Mouse (Mus musculus) macrophage (primary cell): Measurements from ENCODE around the gene Hist1h2bg. TPM values are rescaled to one million over a fixed set of nuclear protein-coding genes. Genes with fewer than 3 reads are reported as not detected.
"Not testable (repeated sequence)": the region's sequence is repeated elsewhere in the genome, so short reads cannot be mapped to it uniquely, and the experiment has no call there.

Experiments used
- H3K27ac ChIP-seq: fragments of 350-480 bp; formaldehyde crosslinking; 2 replicates; pipeline ENCODE4 v1.9.0; 2021
- H3K36me3 ChIP-seq: fragments of 350-480 bp; formaldehyde crosslinking; 2 replicates; pipeline ENCODE4 v1.9.0; 2021; ENCODE audit errors: inconsistent target
- H3K4me3 ChIP-seq: fragments of 350-480 bp; formaldehyde crosslinking; 2 replicates; pipeline ENCODE4 v1.9.0; 2021; ENCODE audit errors: inconsistent target
- H3K79me2 ChIP-seq: fragments of 350-480 bp; formaldehyde crosslinking; 2 replicates; pipeline ENCODE4 v1.9.0; 2021; ENCODE audit errors: inconsistent target
- WGBS: methylation state at CpG from one replicate; pipeline ENCODE4 v1.1.7; 2026; ENCODE audit warnings: inconsistent platforms; ENCODE audit not compliant: missing documents; 5-methylcytosine and 5-hydroxymethylcytosine counted together
- polyA plus RNA-seq: library from polyadenylated mRNA; stranded (reverse); fragments of 250-400 nt; gene quantifications from 3 replicates; pipeline ENCODE4 v1.2.4, GENCODE M21; 2018; ENCODE audit warnings: inconsistent platforms

The Hist1h2bg gene
- polyA plus RNA-seq, 1 experiment from 2014 or later, result 0.65 TPM

GRCm38 (mm10) chr13:23564482-23564881 is 6.7 kb upstream of the Hist1h2bg start:
- no peak overlapping the region for H3K4me3 ChIP-seq
- 95% methylated on average over 2 of the region's 2 CpGs for WGBS
- no peaks in the 10 kb centered on the region for H3K36me3 ChIP-seq
- no peaks in the 10 kb centered on the region for H3K79me2 ChIP-seq
- no peak overlapping the region for H3K27ac ChIP-seq

- Histone ChIP-seq H3K27ac (peak overlapping the region; percentile 46), H3K79me2 (peaks cover 18% of the 10 kb centered on the region; the same call in 1 of the 2 replicates), H3K4me3 (peak overlapping the region; percentile 1; the same call in 1 of the 2 replicates)
- H3K36me3 ChIP-seq, result not testable (repeated sequence)
- 15% methylated on average over 5 of the region's 41 CpGs for WGBS
Observed at GRCm38 (mm10) chr13:23570261-23571021, 755 bp upstream of the Hist1h2bg start.

DNA sequence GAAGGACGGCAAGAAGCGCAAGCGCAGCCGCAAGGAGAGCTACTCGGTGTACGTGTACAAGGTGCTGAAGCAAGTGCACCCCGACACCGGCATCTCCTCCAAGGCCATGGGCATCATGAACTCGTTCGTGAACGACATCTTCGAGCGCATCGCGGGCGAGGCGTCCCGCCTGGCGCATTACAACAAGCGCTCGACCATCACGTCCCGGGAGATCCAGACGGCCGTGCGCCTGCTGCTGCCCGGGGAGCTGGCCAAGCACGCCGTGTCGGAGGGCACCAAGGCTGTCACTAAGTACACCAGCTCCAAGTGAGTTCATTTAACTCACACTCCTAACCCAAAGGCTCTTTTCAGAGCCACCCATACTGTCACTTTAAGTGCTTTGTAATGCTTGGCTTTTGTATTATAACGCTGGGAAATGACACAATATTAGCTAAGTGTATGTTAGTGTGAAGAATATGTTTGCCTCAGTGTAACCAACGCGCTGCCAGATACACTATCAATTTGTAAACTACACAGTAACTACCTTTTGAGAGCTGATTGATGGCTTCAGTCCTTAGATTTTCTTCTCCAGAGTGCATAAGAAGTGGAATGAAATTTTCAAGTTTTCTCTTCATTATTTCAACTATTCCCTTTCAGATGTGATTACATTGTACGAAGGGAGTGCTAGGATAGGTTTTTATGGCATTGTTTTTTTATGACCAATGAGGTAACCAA is 465 bp downstream of the Hist1h2bg start:
- WGBS, result 2% methylated on average over 7 of the region's 34 CpGs
- peak overlapping the region; percentile 75 for H3K27ac ChIP-seq
- peak overlapping the region; percentile 41 for H3K4me3 ChIP-seq
- peaks cover 18% of the 10 kb centered on the region; the same call in 1 of the 2 replicates for H3K79me2 ChIP-seq
- H3K36me3 ChIP-seq, result not testable (repeated sequence)

- H3K4me3 ChIP-seq, result peak overlapping the region; percentile 41
- 40% methylated on average over 2 of the region's 2 CpGs for WGBS
Observed at GRCm38 (mm10) chr13:23572218-23573033, 1.2 kb downstream of the Hist1h2bg start.

DNA sequence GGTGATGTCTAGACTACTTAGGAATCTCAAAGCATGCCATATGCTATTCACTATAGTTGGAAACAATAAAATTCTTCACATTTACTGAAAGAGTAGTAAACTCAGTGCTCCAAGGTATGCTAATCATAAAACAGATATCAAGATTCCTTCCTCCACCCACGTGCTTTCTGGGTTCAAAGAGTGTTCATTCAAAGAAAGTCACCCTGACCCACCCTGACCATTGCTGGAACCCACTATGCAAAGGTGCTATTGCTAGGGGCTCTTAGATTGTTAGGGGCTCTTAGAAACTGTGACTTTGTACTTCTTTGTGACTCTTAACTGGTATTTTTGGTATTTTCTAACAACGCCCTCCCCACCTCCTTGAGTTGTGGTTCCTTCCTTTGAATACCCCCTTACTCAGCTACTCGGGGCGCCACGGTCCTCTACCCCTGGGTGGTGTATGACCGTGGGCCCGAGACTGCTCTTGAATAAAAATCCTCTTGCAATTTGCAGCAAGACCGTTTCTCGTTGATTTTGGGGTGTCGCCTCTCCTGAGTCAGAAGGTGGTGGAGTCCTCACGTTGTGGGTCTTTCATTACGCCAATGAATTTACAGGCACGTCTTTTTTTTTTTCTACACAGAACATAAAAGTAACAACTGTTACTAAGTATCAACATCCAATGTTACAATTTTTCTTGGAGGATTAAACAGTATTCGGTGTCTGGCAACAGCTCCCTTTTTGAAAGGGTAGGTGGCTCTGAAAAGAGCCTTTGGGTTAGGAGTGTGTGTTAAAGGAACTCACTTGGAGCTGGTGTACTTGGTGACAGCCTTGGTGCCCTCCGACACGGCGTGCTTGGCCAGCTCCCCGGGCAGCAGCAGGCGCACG is 2.1 kb downstream of the Hist1h2bg start:
- Histone ChIP-seq H3K4me3 (peak overlapping the region; percentile 41), H3K79me2 (peaks cover 18% of the 10 kb centered on the region; the same call in 1 of the 2 replicates), H3K27ac (peak overlapping the region; percentile 75)
- 6% methylated on average over 14 of the region's 20 CpGs for WGBS
- not testable (repeated sequence) for H3K36me3 ChIP-seq

More at GRCm38 (mm10) chr13:23572218-23573033, 1.2 kb downstream of the Hist1h2bg start:
- peak overlapping the region; percentile 75 for H3K27ac ChIP-seq
- H3K79me2 ChIP-seq, result peaks cover 18% of the 10 kb centered on the region; the same call in 1 of the 2 replicates
- H3K36me3 ChIP-seq, result no peaks in the 10 kb centered on the region

DNA sequence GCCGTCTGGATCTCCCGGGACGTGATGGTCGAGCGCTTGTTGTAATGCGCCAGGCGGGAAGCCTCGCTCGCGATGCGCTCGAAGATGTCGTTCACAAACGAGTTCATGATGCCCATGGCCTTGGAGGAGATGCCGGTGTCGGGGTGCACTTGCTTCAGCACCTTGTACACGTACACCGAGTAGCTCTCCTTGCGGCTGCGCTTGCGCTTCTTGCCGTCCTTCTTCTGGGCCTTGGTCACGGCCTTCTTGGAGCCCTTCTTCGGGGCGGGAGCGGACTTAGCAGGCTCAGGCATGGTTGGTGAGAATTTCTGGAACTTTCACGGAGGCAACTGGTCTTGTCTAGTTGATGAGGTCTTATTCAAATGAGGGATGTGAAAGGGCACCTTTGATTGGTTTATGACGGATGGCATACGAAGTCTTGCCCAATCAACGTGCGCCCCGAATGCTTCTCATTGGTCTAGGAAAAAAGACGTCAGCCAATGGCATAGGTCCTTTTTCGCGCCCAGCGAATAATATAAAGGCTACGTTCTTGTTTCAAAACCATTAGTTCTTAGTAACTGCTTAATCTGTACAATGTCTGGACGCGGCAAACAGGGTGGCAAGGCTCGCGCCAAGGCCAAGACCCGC is 2.8 kb downstream of the Hist1h2bg start, which contains the start of the genes Hist1h2bf and Hist1h2ad:
Gene Hist1h2bf, minus strand, starts transcription at position 299 of the 627 bp plus-strand sequence.
Gene Hist1h2ad, plus strand, starts transcription at position 484 of the 627 bp plus-strand sequence.
- Histone ChIP-seq H3K27ac (peak within 1 kb of the TSS; percentile 75), H3K4me3 (peak within 1 kb of the TSS; percentile 41), H3K79me2 (peaks cover 18% of the 10 kb centered on the region; the same call in 1 of the 2 replicates)
- not testable (repeated sequence) for H3K36me3 ChIP-seq
- WGBS, result under 1% methylated on average over 23 of the region's 42 CpGs

GRCm38 (mm10) chr13:23574546-23575170 is 3.5 kb downstream of the Hist1h2bg start:
- H3K36me3 ChIP-seq, result not testable (repeated sequence)
- Histone ChIP-seq H3K79me2 (peaks cover 18% of the 10 kb centered on the region; the same call in 1 of the 2 replicates), H3K27ac (peak overlapping the region; percentile 67), H3K4me3 (peak overlapping the region; percentile 13; the same call in 1 of the 2 replicates)
- WGBS, result 5% methylated on average over 2 of the region's 39 CpGs

GRCm38 (mm10) chr13:23575271-23575851 is 4.2 kb downstream of the Hist1h2bg start, which contains the start of gene Hist1h3d:
Gene Hist1h3d (plus strand): TSS chr13:23575763.
- Histone ChIP-seq H3K36me3 (no peaks in the 10 kb centered on the region), H3K27ac (peak within 1 kb of the TSS; percentile 67), H3K4me3 (peak within 1 kb of the TSS; percentile 29), H3K79me2 (peaks cover 18% of the 10 kb centered on the region; the same call in 1 of the 2 replicates)
- 2% methylated on average over 13 of the region's 18 CpGs for WGBS

GRCm38 (mm10) chr13:23575864-23576313 is 4.7 kb downstream of the Hist1h2bg start:
- H3K79me2 ChIP-seq, result peaks cover 18% of the 10 kb centered on the region; the same call in 1 of the 2 replicates
- H3K4me3 ChIP-seq, result peak overlapping the region; percentile 29
- H3K27ac ChIP-seq, result peak overlapping the region; percentile 54
- 4% methylated on average over 8 of the region's 40 CpGs for WGBS
- not testable (repeated sequence) for H3K36me3 ChIP-seq

DNA sequence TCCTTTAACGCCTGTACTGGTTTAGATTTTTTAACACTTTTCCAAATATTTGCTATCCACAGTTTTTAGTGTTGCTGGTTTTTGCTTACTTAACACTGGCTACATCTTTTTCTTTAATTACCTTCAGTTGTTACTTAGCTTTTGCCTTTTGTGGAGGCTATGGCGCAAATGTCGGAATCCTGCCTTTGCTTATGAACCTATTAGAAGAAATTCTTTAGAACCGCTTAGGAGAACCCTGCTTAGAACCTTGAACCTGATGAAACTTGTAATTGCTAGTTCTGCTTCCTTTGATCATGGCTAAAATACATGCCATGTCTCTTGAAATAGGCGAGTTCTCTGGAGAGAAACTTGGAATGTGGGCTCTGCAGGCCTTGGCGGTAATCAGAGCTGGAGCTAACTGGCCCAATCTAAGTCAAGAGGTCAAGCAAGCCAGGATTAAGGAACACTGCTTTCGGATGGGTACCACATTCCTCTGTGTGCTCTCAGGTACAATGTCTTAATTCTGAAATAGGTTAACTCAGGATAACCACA is 5.2 kb downstream of the Hist1h2bg start:
- Histone ChIP-seq H3K4me3 (peak overlapping the region; percentile 29), H3K27ac (peak overlapping the region; percentile 54), H3K36me3 (no peaks in the 10 kb centered on the region), H3K79me2 (peaks cover 18% of the 10 kb centered on the region; the same call in 1 of the 2 replicates)
- 52% methylated on average over 7 of the region's 7 CpGs for WGBS

DNA sequence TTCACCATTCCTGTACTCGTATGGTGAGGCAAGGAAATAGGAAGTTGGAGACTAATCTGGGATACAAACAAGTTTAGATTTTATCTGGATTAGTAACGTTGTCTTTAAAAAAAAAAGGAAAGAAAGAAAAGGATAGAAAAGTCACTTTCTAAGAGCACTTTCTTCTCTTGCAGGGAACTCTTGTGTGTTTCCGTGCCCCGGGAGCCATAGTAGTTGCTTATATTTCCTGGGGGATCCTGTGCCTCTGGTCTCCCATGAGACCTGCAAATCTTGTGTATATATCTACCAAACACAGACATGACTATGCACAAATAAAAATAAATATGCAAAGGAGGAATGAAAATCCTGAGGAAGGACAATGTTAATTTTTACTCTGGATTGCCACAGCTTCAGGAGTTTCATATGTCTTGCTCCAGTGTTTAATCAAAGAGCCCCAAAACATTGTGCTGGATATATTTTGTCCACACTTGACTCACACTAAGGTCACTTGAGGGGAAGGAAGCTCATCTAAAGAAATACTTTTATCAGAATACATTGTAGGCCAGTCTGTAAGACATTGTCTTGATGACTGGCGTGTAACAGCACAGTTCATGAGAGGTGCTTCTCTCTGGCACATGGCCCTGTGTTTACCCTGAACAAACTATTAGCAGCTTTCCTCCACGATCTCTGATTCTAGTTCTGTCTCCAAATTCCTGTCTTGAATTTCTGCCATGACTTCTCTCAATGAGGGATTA is 5.9 kb downstream of the Hist1h2bg start:
- H3K79me2 ChIP-seq, result peaks cover 14% of the 10 kb centered on the region; the same call in 1 of the 2 replicates
- 65% methylated on average over 6 of the region's 6 CpGs for WGBS
- no peaks in the 10 kb centered on the region for H3K36me3 ChIP-seq
- peak overlapping the region; percentile 54 for H3K27ac ChIP-seq
- peak overlapping the region; percentile 29; the same call in 1 of the 2 replicates for H3K4me3 ChIP-seq
